Mouse (Mus musculus): ENCODE results near the gene Hist4h4.

DNA sequence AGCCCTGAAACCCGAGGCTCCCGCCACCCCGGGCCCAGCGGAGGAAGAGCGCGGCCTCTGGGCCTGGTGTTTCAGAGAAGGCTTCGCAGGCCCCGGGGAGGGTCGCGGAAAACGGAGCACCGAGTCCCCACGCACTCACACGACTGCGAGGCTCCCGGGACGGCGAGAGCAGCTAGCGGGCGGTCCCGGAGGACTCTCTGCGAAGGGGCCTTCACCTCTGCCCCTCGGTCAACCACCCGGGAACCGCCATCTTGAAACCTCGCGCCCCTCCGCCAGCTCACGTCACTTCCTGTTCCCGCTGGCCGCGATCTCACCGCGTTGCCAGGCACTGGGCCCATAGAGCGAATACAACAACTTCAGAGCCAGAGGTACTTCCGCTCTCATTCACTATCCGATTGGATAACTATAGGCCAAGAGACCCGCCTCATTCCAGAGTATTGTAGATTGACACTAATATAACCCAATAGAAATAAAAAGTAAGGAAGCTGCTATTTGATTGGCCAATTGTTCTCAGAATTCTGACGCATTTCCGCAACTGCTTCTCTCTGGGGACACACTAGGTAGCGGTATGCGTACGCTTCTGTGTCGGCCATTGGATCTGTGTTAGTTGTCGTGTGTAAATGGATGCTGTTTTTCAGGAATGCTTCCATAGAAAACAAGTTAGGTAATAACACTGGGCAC lies 23.8 kb upstream of the Hist4h4 start, which contains the start of gene Wbp11:
- TF ChIP-seq CTCF (IDR thresholded peaks at IDR 0.05; ENCODE audit: borderline replicate concordance, control insufficient read depth, extremely low read depth, insufficient read depth, low read length, poor library complexity) (no peak), POLR2A (IDR thresholded peaks at IDR 0.05; ENCODE audit: control insufficient read depth, extremely low read depth, insufficient read depth, low read length, poor library complexity) (peak; percentile 66; the same call in 1 of the 2 replicates)

Measured in thymus, adult 2 months (tissue).